Mouse (Mus musculus) heart, postnatal 25 days (tissue): ENCODE data around the gene Lsm2. TPM values are rescaled to one million over a fixed set of nuclear protein-coding genes. Genes with fewer than 3 reads are reported as not detected.
"Not testable (repeated sequence)": the region's sequence is repeated elsewhere in the genome, so short reads cannot be mapped to it uniquely, and the experiment has no call there.

ENCODE experiments used
- DNase-seq: peaks from one replicate; pipeline ENCODE4 v3.0.0; 2022; ENCODE audit warnings: low spot score
- intact Hi-C: fragments of 180-260 bp; cut with DNase I; formaldehyde crosslinking; loops from one replicate; pipeline ENCODE4 v1.15.1; 2025
- total RNA-seq, 2 experiments: library from RNA; stranded (reverse); gene quantifications; 2 replicates each; pipeline ENCODE4 v1.2.3; 2021

Gene Lsm2
- total RNA-seq, 2 experiments from 2014 or later = 19.0 to 19.1 TPM

DNA sequence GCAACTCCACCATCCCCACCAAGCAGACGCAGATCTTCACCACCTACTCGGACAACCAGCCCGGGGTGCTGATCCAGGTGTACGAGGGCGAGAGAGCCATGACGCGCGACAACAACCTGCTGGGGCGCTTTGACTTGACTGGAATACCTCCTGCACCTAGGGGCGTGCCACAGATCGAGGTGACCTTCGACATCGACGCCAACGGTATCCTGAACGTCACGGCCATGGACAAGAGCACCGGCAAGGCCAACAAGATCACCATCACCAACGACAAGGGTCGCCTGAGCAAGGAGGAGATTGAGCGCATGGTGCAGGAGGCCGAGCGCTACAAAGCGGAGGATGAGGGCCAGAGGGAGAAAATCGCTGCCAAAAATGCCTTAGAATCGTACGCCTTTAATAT, 3.4 kb upstream of the Lsm2 start:
- intact Hi-C loops = no loop called here

GRCm38 (mm10) chr17:34979631-34980030, 2.0 kb upstream of the Lsm2 start:
- intact Hi-C loops = loop anchor here (1.0 to 10.0 kb wide), 2 partner anchors 23 to 45 kb away; partner anchors contain the start of gene Neu1
- no peak for DNase-seq

More for the DNA sequence above, 3.4 kb upstream of the Lsm2 start:
- DNase-seq = no peak

DNA sequence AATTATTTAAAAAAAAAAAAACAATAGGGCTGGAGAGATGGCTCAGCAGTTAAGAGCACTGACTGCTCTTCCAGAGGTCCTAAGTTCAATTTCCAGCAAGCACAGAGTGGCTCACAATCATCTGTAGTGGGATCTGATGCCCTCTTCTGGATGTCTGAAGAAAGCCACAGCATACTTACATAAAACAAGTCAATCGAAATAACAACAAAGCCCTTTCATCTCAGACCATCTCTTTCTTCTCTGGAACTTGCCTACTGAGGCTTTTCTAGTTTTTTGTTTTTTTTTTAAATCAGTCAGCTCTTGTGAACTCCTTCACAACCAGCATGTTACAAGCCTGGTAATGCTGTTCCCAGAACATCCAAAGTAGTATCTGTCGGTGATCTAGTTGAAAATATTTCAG, 1.0 kb upstream of the Lsm2 start:
- intact Hi-C loops = loop anchor here (1.0 to 10.0 kb wide), 2 partner anchors 24 to 46 kb away; partner anchors contain the start of gene Neu1
- DNase-seq = no peak

DNA sequence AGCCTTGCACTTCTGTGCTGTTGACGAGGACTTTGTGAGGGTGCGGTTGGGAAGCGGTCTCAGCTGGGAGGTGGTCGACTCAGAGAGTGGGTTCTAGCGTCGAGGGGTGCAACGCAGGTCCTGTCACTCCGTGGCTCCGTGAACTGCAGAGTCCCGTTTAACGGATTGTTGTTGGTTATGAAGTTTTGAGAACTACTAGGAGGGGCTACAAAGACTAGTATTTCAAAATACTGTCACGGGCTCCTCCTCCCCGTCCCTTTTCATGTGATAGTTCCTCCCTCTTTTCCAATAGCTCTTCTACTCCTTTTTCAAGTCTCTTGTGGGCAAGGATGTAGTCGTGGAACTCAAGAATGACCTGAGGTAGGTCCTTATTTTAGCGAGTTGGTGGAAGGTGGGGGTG, 666 bp downstream of the Lsm2 start:
- intact Hi-C loops = loop anchor here (1.0 to 10.0 kb wide), 4 partner anchors 16 to 126 kb away; partner anchors contain the start of gene Neu1
- no peak for DNase-seq

DNA sequence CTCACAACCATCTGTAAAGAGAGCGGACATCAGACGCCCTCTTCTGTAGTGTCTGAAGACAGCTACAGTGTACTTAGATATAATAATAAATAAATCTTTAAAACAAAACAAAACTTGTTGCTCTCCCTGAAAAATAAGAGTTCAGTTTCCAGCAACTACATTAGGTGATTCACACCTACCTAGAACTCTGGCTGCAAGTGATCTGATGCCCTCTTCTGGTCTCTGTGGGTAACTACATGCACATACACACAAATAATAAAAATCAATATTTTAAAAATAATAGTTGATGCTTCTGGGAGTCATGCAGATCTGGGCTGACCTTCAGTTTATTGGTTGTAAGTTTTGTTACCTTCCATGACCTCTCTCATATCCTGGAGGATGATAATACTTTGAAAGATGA, 2.6 kb downstream of the Lsm2 start:
- intact Hi-C loops = loop anchor here (10.0 kb wide), 1 partner anchor 49 kb away; the partner anchor contains the start of gene Neu1
- no peak for DNase-seq

DNA sequence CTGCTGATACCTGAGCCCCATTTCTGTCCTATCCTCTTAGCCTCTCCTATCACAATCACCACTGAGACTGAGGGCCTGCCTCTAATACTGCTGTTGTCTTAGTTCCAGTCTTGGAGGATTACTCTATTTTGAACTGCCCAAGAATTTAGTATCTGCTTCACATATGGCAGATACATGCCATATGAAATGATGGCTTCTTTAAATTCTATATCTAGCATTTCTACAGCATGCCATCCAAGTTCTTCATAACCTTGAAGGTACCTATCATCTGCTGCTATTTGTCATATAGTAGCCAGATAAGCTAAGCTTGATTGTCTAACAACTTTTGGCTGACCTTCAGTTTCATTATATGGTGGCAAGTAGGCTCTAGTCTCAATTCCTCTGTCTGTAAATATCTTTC, 13.1 kb downstream of the Lsm2 start:
- no peak for DNase-seq
- intact Hi-C loops = no loop called here

GRCm38 (mm10) chr17:34995192-34995591, 13.5 kb downstream of the Lsm2 start:
- DNase-seq, intact Hi-C loops: not testable (repeated sequence)

GRCm38 (mm10) chr17:34995927-34996326, 14.3 kb downstream of the Lsm2 start:
- DNase-seq, intact Hi-C loops: not testable (repeated sequence)

DNA sequence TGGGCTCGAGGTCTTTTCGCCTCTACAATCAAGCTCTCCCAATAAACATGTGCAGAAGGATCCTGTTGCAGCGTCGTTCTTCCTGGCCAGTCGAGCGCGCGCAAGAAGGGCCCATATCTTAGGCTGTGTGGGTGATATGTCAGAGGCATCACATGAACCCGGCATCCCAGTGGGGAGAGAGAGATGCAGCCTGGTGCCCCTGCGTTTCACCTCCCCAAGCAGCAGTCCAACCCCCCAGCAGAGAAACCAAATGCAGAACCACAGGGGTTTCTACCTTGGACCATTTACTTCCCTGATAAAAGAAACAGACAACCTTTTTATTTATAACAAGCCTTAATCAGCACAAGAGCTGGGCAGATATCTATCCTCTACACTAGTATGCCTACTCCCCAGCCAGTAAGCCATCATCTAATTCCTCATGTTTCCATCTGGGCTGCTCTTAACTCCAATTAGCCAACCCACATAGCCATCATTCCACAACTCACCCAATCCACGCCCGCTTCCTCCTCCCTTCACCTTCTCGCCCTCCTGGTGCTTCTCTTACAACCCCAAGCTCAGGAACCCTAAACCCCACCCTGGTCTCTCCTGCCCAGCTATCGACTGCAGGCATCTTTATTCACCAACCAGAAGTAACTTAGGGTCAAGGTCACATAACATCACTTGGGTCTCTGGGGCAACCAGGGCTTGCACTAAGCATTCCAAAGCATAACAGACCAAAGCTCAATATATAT, 14.9 kb downstream of the Lsm2 start:
- intact Hi-C loops = no loop called here
- DNase-seq = no peak

- DNase-seq = no peak
- intact Hi-C loops = no loop called here
Measured at GRCm38 (mm10) chr17:34997142-34997483, 15.5 kb downstream of the Lsm2 start.

DNA sequence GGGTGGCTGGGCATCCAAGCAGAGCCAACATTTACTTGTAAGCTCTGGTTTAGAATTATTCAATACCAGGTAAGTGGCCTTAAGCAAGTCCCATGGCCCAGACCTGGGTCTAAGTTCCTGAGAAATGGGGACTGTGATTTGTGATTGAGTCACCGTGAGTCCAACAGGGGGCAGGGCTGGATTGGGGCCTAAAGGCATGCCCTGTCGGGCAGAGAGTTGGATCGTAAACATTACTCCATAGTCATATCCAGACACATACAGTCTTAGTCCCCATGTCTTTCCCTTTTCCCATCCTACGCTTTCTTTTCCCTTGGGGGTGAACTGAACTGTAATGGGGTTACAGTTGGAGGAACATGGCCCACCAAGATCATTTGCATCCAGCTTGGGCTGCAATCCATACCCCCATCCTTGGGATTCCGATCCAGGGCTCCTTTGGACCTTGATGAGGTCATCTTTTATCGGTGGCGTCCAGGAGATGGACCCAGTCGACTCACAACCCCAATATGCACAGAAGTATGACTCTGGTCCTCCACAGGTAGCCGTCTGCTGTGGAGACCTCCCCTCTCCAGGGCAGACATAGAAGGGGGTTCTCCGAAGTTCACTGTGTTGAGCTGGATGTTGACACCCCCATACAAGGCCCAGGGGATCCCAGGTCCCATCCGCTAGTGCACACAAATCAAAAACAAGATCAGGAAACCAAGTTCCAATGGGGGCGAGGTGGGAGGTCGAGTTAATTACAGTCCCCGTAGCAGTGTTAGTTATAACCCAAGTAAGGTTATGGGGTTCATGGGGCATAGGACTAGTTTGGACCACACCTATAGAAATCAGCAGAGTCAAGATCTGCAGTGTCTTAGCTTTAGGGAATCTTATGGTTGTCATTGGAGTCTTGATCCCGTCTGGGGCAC, 17.1 kb downstream of the Lsm2 start:
- intact Hi-C loops = loop anchor here (2.0 kb wide), 1 partner anchor 16 kb away; no protein-coding TSS in a partner anchor
- no peak for DNase-seq

GRCm38 (mm10) chr17:34999871-35000716, 18.4 kb downstream of the Lsm2 start:
- not testable (repeated sequence) for DNase-seq
- intact Hi-C loops = loop anchor here (2.0 to 5.0 kb wide), 2 partner anchors 17 to 237 kb away; partner anchors contain the start of gene Nfkbil1

DNA sequence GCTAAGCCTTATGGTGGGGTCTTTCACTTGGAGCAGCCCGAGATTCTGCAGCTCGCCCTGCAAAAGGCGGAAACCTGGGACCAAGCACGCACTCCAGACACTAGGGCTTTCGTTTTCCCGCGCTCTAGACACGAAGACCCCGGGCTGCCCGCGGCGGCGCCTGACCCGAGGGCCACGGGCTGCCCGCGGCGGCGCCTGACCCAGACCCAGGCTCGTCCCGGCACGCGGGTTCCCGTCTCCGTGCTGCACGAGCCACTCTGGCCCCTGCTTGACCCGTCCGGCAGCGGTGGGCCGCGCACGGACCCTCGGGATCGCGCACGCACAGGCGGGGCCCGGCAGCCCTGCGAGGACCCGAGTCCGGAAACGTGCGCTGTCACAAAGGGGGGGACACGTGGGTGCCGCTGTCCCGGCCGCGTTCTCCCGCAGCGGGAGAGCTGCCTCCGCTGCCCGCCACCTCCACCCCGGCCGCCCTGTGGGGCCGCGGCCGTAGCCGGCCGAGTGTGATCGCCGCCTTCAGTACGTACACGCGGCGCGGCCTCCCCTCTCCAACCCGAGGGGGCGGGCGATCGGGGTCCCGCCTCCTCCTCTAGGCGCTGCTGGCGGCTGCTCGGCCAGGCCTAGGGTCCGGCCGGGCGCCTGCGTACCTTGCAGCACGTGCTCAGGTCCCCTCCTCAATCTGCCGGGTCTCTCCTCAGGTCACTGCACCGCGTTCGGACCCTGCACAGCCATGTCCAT, 19.2 kb downstream of the Lsm2 start, which contains the start of gene Vars:
Vars (plus strand) TSS at position 271 of the 735 bp plus-strand sequence.
- peak; percentile 81 for DNase-seq
- intact Hi-C loops = loop anchor here (5.0 kb wide), 1 partner anchor 236 kb away; the partner anchor contains the start of gene Nfkbil1

DNA sequence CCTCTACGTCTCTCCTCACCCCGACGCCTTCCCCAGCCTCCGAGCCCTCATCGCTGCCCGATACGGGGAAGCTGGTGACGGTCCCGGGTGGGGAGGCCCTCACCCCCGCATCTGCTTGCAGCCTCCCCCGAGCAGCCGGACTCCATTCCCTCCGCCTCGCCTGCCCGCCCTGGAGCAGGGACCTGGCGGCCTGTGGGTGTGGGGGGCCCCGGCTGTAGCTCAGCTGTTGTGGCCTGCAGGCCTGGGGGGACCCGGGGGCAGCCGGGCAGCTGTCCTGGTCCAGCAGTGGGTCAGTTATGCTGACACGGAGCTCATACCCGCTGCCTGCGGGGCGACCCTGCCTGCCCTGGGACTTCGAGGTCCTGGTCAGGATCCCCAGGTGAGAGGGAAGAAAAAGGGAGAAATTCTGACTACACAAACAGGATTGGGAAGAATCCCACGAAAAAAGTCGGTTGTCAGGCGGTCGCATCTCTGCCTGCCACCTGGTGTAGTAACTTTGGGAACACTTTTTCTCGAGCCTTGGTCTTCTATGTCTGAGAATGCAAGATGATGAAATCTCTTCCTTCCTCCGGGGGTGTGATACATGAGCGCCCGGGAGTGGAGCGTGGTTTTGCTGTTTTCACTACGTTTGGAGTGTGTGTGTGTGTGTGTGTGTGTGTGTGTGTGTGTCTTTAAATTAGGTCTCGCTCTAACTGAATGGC, 19.9 kb downstream of the Lsm2 start:
- intact Hi-C loops = loop anchor here (5.0 kb wide), 1 partner anchor 236 kb away; the partner anchor contains the start of gene Nfkbil1
- no peak for DNase-seq

- intact Hi-C loops = loop anchor here (5.0 kb wide), 1 partner anchor 235 kb away; the partner anchor contains the start of gene Nfkbil1
- no peak for DNase-seq
Measured at GRCm38 (mm10) chr17:35002153-35002865, 20.6 kb downstream of the Lsm2 start.

- intact Hi-C loops = loop anchor here (5.0 kb wide), 1 partner anchor 234 kb away; the partner anchor contains the start of gene Nfkbil1
- DNase-seq = no peak
Measured at GRCm38 (mm10) chr17:35003022-35003838, 21.6 kb downstream of the Lsm2 start.
